ENCODE assay signal across 9 mouse cellular contexts in genomic region chr1:132542762-132543306, GRCm38 (mm10). TPM values are rescaled to one million over a fixed set of nuclear protein-coding genes. Genes with fewer than 3 reads are reported as not detected.
DNase-seq lines count a peak whose midpoint lies in the region; ATAC-seq and TF ChIP-seq lines count a peak whose summit lies in the region.
"Had no signal": no experiment of that assay in that cellular context is flagged by ENCODE, and none has a peak within 500 bp of the region (broad histone marks: within the 10 kb centered on the region; RNA-seq: fewer than 3 reads in every experiment).

Gene Cntn2, minus strand, starts transcription at chr1:132543256.

- H3K27ac ChIP-seq in heart, postnatal 0 days (ENCODE audit: low read depth): no peak within 1 kb of the TSS
- H3K27ac ChIP-seq in intestine, embryonic 16.5 days (ENCODE audit: low read length): no peak within 1 kb of the TSS
- H3K27ac ChIP-seq in midbrain, embryonic 12.5 days (replicated peaks): peak within 1 kb of the TSS; percentile 75

- no peaks in the 10 kb centered on the region for H3K9me3 ChIP-seq in heart, postnatal 0 days (replicated peaks; ENCODE audit: control insufficient read depth, low read length)
- H3K9me3 ChIP-seq in intestine, embryonic 16.5 days (ENCODE audit: control insufficient read depth, low read length): no peaks in the 10 kb centered on the region
- H3K9me3 ChIP-seq in midbrain, embryonic 12.5 days: no peaks in the 10 kb centered on the region

- H3K27me3 ChIP-seq in heart, postnatal 0 days (ENCODE audit: control insufficient read depth, insufficient read depth, low read length): peaks cover 78% of the 10 kb centered on the region
- peaks cover 17% of the 10 kb centered on the region for H3K27me3 ChIP-seq in intestine, embryonic 16.5 days (replicated peaks; ENCODE audit: control insufficient read depth, insufficient read depth, low read length)
- peaks cover 54% of the 10 kb centered on the region for H3K27me3 ChIP-seq in midbrain, embryonic 12.5 days

- 3% methylated on average over 30 of the region's 30 CpGs for WGBS in heart, postnatal 0 days
- WGBS in intestine, embryonic 16.5 days: 3% methylated on average over 30 of the region's 30 CpGs
- WGBS in midbrain, embryonic 12.5 days: under 1% methylated on average over 30 of the region's 30 CpGs

- 0 out of 2 replicates have a peak within 1 kb of the TSS, but pooled peaks have one; percentile 7 for H3K4me3 ChIP-seq in heart, postnatal 0 days (ENCODE audit: low read depth, low read length)
- peak within 1 kb of the TSS; percentile 12; the same call in 1 of the 2 replicates for H3K4me3 ChIP-seq in intestine, embryonic 16.5 days (ENCODE audit: low read length)
- H3K4me3 ChIP-seq in midbrain, embryonic 12.5 days: peak within 1 kb of the TSS; percentile 45

- TF ChIP-seq EP300 in heart, postnatal 0 days (IDR thresholded peaks at IDR 0.05; ENCODE audit: low read depth): no peak

- no peak for DNase-seq in heart, postnatal 0 days (ENCODE audit: low spot score)
- DNase-seq in heart, postnatal 4 days: no peak
- DNase-seq in embryo, embryonic 11 days: peak; percentile 76
- no peak for DNase-seq in spleen, postnatal 14 days (ENCODE audit: low spot score in 2 of 2)
- no peak for DNase-seq in adrenal gland, postnatal 4 days (ENCODE audit: low spot score in 2 of 2)
- no peak for DNase-seq in lung, adult 18-20 months

- TF ChIP-seq CTCF in heart, postnatal 0 days (IDR thresholded peaks at IDR 0.05; ENCODE audit: low read depth): no peak

- H3K4me1 ChIP-seq in heart, postnatal 0 days (ENCODE audit: control insufficient read depth, insufficient read depth): no peaks in the 10 kb centered on the region
- peaks cover 14% of the 10 kb centered on the region for H3K4me1 ChIP-seq in intestine, embryonic 16.5 days (ENCODE audit: control insufficient read depth, insufficient read depth, low read length)
- H3K4me1 ChIP-seq in midbrain, embryonic 12.5 days: peaks cover 36% of the 10 kb centered on the region

- H3K4me2 ChIP-seq in heart, postnatal 0 days (ENCODE audit: low read depth, low read length): 0 out of 2 replicates have a peak within 1 kb of the TSS, but pooled peaks have one; percentile 10
- peak within 1 kb of the TSS; percentile 38 for H3K4me2 ChIP-seq in intestine, embryonic 16.5 days (ENCODE audit: low read depth, low read length)
- peak within 1 kb of the TSS; percentile 64 for H3K4me2 ChIP-seq in midbrain, embryonic 12.5 days (replicated peaks)

- no peaks in the 10 kb centered on the region for H3K36me3 ChIP-seq in heart, postnatal 0 days (replicated peaks; ENCODE audit: control insufficient read depth, insufficient read depth, low read length)
- H3K36me3 ChIP-seq in intestine, embryonic 16.5 days (ENCODE audit: control insufficient read depth, insufficient read depth, low read length): no peaks in the 10 kb centered on the region
- H3K36me3 ChIP-seq in midbrain, embryonic 12.5 days: no peaks in the 10 kb centered on the region

- no peak for ATAC-seq in heart, postnatal 0 days (ENCODE audit: insufficient read depth, low read depth)
- no peak for ATAC-seq in intestine, embryonic 16.5 days
- peak; percentile 85 for ATAC-seq in midbrain, embryonic 12.5 days (ENCODE audit: low FRiP score, low read depth)

- H3K9ac ChIP-seq in heart, postnatal 0 days (replicated peaks; ENCODE audit: low read depth, low read length): no peak within 1 kb of the TSS
- H3K9ac ChIP-seq in intestine, embryonic 16.5 days (ENCODE audit: low read depth, low read length): no peak within 1 kb of the TSS
- peak within 1 kb of the TSS; percentile 60 for H3K9ac ChIP-seq in midbrain, embryonic 12.5 days (replicated peaks)

RNA-seq across cellular contexts. Expression of gene Cntn2, which starts in this region (rescaled TPM):
- 1.4 and 4.4 TPM in 2 replicates for total RNA-seq in heart, postnatal 0 days (2014; rRNA removed; ENCODE audit: low replicate concordance)
- polyA plus RNA-seq in heart, postnatal 0 days (2015; fragmentation: Nextera tagmentation; extraction: Ambion mirVana): 0.52 and 1.0 TPM in 2 replicates
- 1 to 10 TPM; 2.1 to 3.0 TPM for total RNA-seq in heart, postnatal 4 days (2021)
- polyA plus RNA-seq in intestine, embryonic 16.5 days (2015; fragmentation: Nextera tagmentation; extraction: Ambion mirVana): 0.27 and 0.31 TPM in 2 replicates
- 109 and 112 TPM in 2 replicates for polyA plus RNA-seq in midbrain, embryonic 12.5 days (2016; fragmentation: Nextera tagmentation; extraction: Ambion mirVana)
- 1 to 10 TPM; 1.2 to 2.0 TPM for total RNA-seq in adrenal gland, postnatal 4 days (2021)
- polyA plus RNA-seq: spleen, adult 2 months had no signal

Comparison
In these comparisons a context has a peak if more than half of its experiments do, and no peak if none do; other contexts are left out.
1. RNA of gene Cntn2 (polyA plus RNA-seq): 109 to 112 TPM in midbrain, embryonic 12.5 days; 0.52 to 1.0 TPM in heart, postnatal 0 days and 0.27 to 0.31 TPM in intestine, embryonic 16.5 days; every median in the first group is over 10 times any median in the second.
2. H3K4me2 ChIP-seq: peak in every context shown above with its lines; median percentile 64 in midbrain, embryonic 12.5 days; 38 in intestine, embryonic 16.5 days; 10 in heart, postnatal 0 days.
3. Peak in every context shown above with its lines, with median percentiles within 50 percentile points of each other: H3K4me3 ChIP-seq.